Mouse (Mus musculus): ENCODE results near the gene Olfr1394. TPM values are rescaled to one million over a fixed set of nuclear protein-coding genes. Genes with fewer than 3 reads are reported as not detected.

Olfr1394 gene
- not detected in 2 replicates for polyA plus RNA-seq (2012; rRNA removed)

GRCm38 (mm10) chr11:49154077-49154476, at the start of gene Olfr1394:
Olfr1394 (plus strand) TSS chr11:49154377.
- WGBS = 72% methylated on average over 1 of the region's 1 CpGs
- DNase-seq (ENCODE audit: low read depth, low spot score) = no peak

DNA sequence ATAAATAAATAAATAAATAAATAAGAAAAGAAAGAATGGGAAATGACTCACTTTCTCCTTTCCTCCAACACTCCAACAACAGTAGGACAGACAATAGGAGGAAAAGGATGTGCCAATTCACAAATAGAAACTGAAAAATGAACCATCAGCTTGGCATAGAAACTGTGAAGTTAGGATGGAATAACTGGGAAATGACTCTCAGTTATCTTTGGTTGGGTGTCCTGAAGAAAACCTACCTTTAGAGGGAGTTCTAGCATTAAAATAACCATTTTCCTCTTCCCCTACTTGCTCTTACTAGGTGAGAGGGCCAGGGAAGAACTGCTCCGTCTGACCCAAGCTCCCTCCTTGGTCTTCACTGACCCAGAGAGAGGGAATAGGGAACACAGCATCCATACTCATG, 48.4 kb upstream of the Olfr1394 start:
- WGBS = 57% methylated on average over 1 of the region's 1 CpGs
- no peak for DNase-seq (ENCODE audit: low read depth, low spot score)

DNA sequence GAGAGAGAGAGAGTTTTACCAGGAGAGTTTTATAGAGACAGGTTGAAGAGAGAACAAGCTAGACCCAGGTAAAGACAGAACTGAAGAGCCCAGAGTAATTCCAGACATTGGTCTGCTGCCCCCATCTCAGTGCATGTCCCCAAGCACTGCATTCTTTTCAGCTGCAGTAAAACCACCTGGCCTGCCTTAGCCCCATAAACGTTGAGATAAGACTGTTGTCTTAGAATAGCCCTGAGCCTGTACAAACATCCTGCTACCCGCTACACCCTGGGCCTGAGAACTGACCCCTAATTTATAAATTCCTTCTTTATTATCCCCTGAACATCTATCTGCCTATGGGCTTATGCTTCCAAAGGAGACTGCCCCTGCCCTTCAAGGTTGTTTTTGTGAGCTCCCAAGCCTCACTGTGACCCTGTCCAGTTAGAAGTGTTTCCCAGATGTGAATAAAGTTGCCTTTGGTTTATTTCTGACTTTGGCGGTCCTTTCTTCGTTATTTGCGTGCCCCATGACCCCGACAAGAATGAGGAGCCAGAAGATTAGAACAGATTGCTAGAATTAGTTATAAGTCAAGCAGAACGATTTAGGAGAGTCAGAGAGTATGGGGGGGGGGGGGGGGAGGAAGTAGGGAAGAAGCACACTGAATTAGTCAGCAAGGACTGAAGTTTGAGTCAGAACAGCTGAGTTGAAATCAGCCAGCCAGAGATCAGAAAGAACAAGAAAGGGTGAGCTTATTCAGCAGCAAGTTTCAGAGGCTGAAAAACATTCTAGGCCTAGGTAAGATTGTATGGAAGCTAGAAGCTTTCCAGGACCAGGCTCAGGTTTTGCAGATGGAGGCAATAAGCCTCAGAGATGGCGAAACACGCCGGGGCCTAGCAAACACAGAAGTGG, 46.3 kb upstream of the Olfr1394 start:
- WGBS = 31% methylated on average over 10 of the region's 10 CpGs
- no peak for DNase-seq (ENCODE audit: low read depth, low spot score)

GRCm38 (mm10) chr11:49108833-49109232, 45.3 kb upstream of the Olfr1394 start:
- WGBS = 73% methylated on average over 1 of the region's 1 CpGs
- no peak for DNase-seq (ENCODE audit: low read depth, low spot score)

DNA sequence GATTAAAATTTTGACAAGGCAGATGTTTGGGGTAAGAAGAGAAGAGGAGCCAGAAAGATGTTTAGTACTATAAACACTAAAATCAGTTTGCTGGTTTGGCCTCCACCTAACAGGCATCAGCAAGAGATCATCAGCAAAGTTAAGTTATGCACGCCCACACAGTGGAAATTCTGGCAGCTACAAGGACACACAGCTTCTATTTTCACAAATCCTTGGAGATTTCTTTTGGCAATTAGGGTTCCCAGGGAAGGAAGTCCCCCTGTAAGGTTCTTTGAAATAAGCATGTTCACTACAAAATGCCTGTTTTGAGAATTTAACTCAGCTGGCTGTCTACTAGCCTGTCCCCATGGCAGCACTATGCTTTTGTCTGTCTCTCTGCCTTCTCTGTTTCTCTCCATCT, 43.2 kb upstream of the Olfr1394 start:
- no peak for DNase-seq (ENCODE audit: low read depth, low spot score)
- WGBS = 84% methylated on average over 1 of the region's 1 CpGs

- no peak for DNase-seq (ENCODE audit: low read depth, low spot score)
- WGBS = 45% methylated on average over 6 of the region's 6 CpGs
Measured at GRCm38 (mm10) chr11:49112624-49113219, 41.5 kb upstream of the Olfr1394 start.

DNA sequence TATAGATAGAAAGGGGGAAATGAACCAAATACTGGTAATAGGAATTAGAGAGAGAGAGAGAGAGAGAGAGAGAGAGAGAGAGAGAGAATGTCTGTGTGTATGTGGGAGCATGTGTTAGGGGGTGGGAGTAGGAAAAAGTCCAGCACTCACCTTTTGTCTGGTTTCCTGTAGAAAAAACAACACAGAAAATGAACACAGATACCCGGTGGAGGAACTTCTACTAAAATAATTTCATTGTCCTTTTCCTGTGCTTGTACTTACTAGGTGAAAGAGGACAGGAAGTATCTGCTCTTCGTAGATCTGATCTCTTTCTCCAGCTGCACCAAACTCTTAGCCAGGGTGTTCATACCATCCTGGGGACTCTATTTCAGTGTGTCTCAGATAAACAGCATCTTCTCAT, 40.0 kb upstream of the Olfr1394 start:
- WGBS = 31% methylated on average over 2 of the region's 2 CpGs

GRCm38 (mm10) chr11:49114774-49115173, 39.4 kb upstream of the Olfr1394 start, which contains the start of gene Olfr1396:
Olfr1396 (minus strand) TSS chr11:49114874.
- no peak for DNase-seq (ENCODE audit: low read depth, low spot score)

More for the DNA sequence above, 40.0 kb upstream of the Olfr1394 start:
- DNase-seq (ENCODE audit: low read depth, low spot score) = no peak

GRCm38 (mm10) chr11:49119635-49120034, 34.5 kb upstream of the Olfr1394 start:
- DNase-seq (ENCODE audit: low read depth, low spot score) = no peak
- WGBS = 73% methylated on average over 3 of the region's 3 CpGs

- DNase-seq (ENCODE audit: low read depth, low spot score) = no peak
- WGBS = 89% methylated on average over 2 of the region's 2 CpGs
Measured at GRCm38 (mm10) chr11:49124169-49124568, 30.0 kb upstream of the Olfr1394 start.

- WGBS = 93% methylated on average over 6 of the region's 6 CpGs
Measured at GRCm38 (mm10) chr11:49141974-49142373, 12.2 kb upstream of the Olfr1394 start, which contains the start of gene Olfr1395. Olfr1395 (plus strand) TSS chr11:49142274.

GRCm38 (mm10) chr11:49156821-49157814, 2.9 kb downstream of the Olfr1394 start:
- no peak for DNase-seq (ENCODE audit: low read depth, low spot score)
- WGBS = 84% methylated on average over 2 of the region's 2 CpGs

More at GRCm38 (mm10) chr11:49141974-49142373, 12.2 kb upstream of the Olfr1394 start, which contains the start of gene Olfr1395:
- no peak for DNase-seq (ENCODE audit: low read depth, low spot score)

DNA sequence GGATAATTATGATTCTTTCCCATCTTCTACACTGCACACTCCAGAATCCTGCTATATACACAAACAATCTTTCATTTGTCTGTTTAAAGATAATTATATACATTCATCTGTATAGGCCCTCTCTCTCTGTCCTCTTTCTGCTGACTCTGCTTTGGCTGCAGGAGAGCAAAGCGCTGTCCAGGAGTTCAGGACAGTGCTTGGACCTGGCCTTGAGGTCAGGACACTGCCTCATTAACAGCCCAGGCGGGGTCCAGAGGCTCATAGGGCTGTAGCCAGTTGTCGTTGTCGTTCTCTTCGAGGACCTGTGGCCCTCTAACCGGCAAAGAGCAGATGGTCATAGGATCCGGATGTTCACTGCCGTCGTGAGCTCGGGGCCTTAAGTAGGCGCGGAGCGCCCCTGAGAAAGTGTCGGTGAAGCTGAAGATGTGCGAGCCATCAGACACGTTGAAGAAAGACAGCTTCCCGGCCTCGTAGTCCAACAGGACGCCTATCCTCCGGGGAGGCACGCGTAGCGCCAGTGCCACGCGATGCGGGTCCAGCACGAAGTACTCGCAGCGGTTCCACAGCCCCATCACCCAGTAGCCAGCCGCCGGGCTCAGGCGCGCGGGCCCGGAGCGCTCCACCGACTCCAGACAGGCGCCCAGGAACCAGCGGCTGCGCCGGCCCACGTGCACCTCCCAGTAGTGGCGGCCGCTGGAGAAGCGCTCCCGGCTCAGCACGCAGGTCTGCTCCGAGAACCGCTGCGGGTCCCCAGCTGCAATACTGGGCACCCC, 14.8 kb downstream of the Olfr1394 start:
- WGBS = 41% methylated on average over 50 of the region's 50 CpGs
- DNase-seq (ENCODE audit: low read depth, low spot score) = no peak

GRCm38 (mm10) chr11:49170576-49170975, 16.4 kb downstream of the Olfr1394 start:
- WGBS = 93% methylated on average over 4 of the region's 4 CpGs

DNA sequence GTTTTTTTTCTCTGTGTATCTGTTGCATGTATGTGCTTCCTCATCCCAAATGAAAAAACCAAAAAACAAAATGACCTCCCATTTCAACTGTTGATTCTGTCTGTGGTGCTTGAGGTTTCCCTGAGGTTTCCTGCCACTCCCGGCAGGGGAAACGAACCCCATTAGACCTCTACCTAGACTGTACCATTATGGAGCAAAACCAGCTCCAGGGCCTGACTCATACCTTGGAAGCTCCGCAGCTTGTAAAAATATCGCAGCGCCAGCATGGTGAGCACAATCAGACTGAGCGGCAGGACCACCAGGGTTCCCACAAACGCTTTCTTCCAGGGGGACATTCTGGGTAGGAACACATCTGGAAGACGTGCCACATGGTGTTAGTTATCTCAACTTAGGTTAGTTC, 21.2 kb downstream of the Olfr1394 start:
- WGBS = 73% methylated on average over 8 of the region's 8 CpGs
- DNase-seq (ENCODE audit: low read depth, low spot score) = no peak

More at GRCm38 (mm10) chr11:49170576-49170975, 16.4 kb downstream of the Olfr1394 start:
- no peak for DNase-seq (ENCODE audit: low read depth, low spot score)

DNA sequence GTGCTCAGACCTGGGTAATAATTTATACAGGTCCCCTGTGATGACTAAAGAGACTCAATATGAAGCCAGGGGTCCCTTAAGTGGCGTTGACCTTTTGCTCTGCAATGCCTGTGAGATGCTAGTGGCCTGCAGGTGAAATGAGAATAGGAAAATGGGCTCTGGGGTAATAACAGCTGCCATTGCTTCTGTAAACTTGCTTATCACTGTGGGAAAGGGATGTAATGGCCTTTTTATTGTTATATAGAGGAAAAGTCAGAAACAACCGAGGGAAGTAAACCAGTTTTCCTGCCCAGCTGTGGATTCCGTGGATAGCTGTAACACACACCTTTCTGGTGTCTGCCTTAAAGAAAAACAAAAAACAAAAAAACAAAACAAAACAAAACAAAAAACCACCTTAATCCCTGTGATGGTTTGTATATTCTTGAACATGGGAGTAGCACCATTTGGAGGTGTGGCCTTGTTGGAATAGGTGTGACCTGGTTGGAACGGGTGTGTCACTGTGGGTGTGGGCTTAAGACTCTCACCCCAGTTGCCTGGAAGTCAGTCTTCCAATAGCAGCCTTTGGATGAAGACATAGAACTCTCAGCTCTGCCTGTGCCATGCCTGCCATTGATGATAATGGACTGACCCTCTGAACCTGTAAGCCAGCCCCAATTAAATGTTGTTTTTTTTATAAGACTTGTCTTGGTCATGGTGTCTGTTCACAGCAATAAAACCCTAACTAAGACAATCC, 22.0 kb downstream of the Olfr1394 start:
- 18% methylated on average over 4 of the region's 4 CpGs for WGBS
- DNase-seq (ENCODE audit: low read depth, low spot score) = peak; percentile 59

GRCm38 (mm10) chr11:49183172-49183571, 29.0 kb downstream of the Olfr1394 start:
- no peak for DNase-seq (ENCODE audit: low read depth, low spot score)
- 72% methylated on average over 1 of the region's 1 CpGs for WGBS

DNA sequence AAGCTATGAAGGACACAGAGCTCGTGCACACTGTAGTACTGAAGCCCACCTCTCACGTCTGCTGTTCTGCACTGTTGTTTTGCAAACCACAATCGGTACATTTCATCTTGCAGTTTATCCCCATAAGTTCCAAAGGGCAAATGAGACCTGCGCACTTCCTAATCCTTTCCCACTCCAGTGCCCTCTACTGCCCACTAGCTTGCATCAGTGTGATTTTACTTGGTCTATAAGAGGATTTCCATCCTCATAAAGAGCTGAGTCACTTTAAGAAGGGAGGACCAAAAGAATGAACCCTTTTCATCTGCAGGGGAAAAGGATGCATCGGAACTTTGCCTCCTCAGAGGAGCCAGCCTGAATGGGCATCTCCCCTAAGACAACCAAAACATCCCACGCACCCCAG, 32.3 kb downstream of the Olfr1394 start:
- no peak for DNase-seq (ENCODE audit: low read depth, low spot score)
- WGBS = 51% methylated on average over 6 of the region's 6 CpGs
